In genomic region chr1:164418320-164418719, GRCm38 (mm10) we compare ENCODE assay signal across 27 mouse cellular contexts. TPM values are rescaled to one million over a fixed set of nuclear protein-coding genes. Genes with fewer than 3 reads are reported as not detected.
A peak's percentile ranks its signal among the peaks of the same experiment; 100 is the strongest.
DNase-seq lines count a peak whose midpoint lies in the region; ATAC-seq and TF ChIP-seq lines count a peak whose summit lies in the region.
"Had no signal": no experiment of that assay in that cellular context is flagged by ENCODE, and none has a peak within 500 bp of the region (broad histone marks: within the 10 kb centered on the region; RNA-seq: fewer than 3 reads in every experiment).

No protein-coding gene starts in this region.

- H3K27ac ChIP-seq in kidney, adult 2 months (ENCODE audit: insufficient read depth, low read depth, low read length): peak overlapping the region; percentile 69; the same call in 1 of the 2 replicates
- peak overlapping the region; percentile 16; the same call in 1 of the 2 replicates for H3K27ac ChIP-seq in intestine, postnatal 0 days (ENCODE audit: low read depth, low read length)
- H3K27ac ChIP-seq: embryonic facial prominence, embryonic 13.5 days; forebrain, embryonic 10.5 days; forebrain, embryonic 15.5 days; layer of hippocampus, adult 2 months; liver, embryonic 14.5 days; macrophage; midbrain, embryonic 15.5 days; stomach, postnatal 0 days had no signal

- no peaks in the 10 kb centered on the region for H3K36me3 ChIP-seq in kidney, adult 2 months (ENCODE audit: control insufficient read depth, insufficient read depth, low read length)
- H3K36me3 ChIP-seq in intestine, postnatal 0 days (ENCODE audit: control insufficient read depth, insufficient read depth): no peaks in the 10 kb centered on the region
- H3K36me3 ChIP-seq: embryonic facial prominence, embryonic 13.5 days; forebrain, embryonic 15.5 days; heart, embryonic 10.5 days; heart, embryonic 15.5 days; midbrain, embryonic 15.5 days had no signal

- TF ChIP-seq POLR2A in kidney, adult 2 months (IDR thresholded peaks at IDR 0.05; ENCODE audit: low read depth, low read length): no peak

- H3K9me3 ChIP-seq in intestine, postnatal 0 days (ENCODE audit: control insufficient read depth): no peaks in the 10 kb centered on the region
- H3K9me3 ChIP-seq: embryonic facial prominence, embryonic 13.5 days; forebrain, embryonic 10.5 days; forebrain, embryonic 15.5 days; heart, embryonic 10.5 days; heart, embryonic 15.5 days; midbrain, embryonic 15.5 days had no signal

- no peak overlapping the region for H3K9ac ChIP-seq in intestine, postnatal 0 days (ENCODE audit: low read depth, low read length)
- H3K9ac ChIP-seq: embryonic facial prominence, embryonic 13.5 days; forebrain, embryonic 15.5 days; heart, embryonic 15.5 days; liver, embryonic 14.5 days; midbrain, embryonic 15.5 days had no signal

- no peaks in the 10 kb centered on the region for H3K27me3 ChIP-seq in kidney, adult 2 months (replicated peaks; ENCODE audit: control insufficient read depth, insufficient read depth, low read length)
- no peaks in the 10 kb centered on the region for H3K27me3 ChIP-seq in intestine, postnatal 0 days (replicated peaks; ENCODE audit: control insufficient read depth, insufficient read depth, low read length)
- H3K27me3 ChIP-seq: embryonic facial prominence, embryonic 13.5 days; forebrain, embryonic 15.5 days; heart, embryonic 15.5 days; midbrain, embryonic 15.5 days had no signal

- TF ChIP-seq CTCF in kidney, adult 2 months (conservative IDR thresholded peaks at IDR 0.05; ENCODE audit: insufficient read depth, insufficient read length, low read depth, low read length): no peak
- no peak for TF ChIP-seq CTCF in intestine, postnatal 0 days (IDR thresholded peaks at IDR 0.05; ENCODE audit: low read depth)

- no peak for ATAC-seq in intestine, postnatal 0 days
- ATAC-seq: forebrain, embryonic 15.5 days; hindbrain, embryonic 16.5 days; midbrain, embryonic 15.5 days had no signal

- no peak overlapping the region for H3K4me3 ChIP-seq in kidney, adult 2 months (ENCODE audit: insufficient read depth, low read depth, low read length)
- no peak overlapping the region for H3K4me3 ChIP-seq in intestine, postnatal 0 days (ENCODE audit: low read depth, low read length)
- H3K4me3 ChIP-seq: embryonic facial prominence, embryonic 13.5 days; forebrain, embryonic 10.5 days; forebrain, embryonic 15.5 days; heart, embryonic 10.5 days; heart, embryonic 15.5 days; layer of hippocampus, adult 2 months; midbrain, embryonic 15.5 days had no signal

- peaks cover 27% of the 10 kb centered on the region for H3K4me1 ChIP-seq in kidney, adult 2 months (ENCODE audit: control insufficient read depth, insufficient read depth, low read length)
- H3K4me1 ChIP-seq in intestine, postnatal 0 days (replicated peaks; ENCODE audit: control insufficient read depth, insufficient read depth, low read length): no peaks in the 10 kb centered on the region; the same call in 1 of the 2 replicates
- H3K4me1 ChIP-seq: embryonic facial prominence, embryonic 13.5 days; forebrain, embryonic 15.5 days; midbrain, embryonic 15.5 days had no signal

- DNase-seq in kidney, adult 2 months: peak; percentile 88
- DNase-seq in kidney, postnatal 4 days: no peak
- peak; percentile 39 for DNase-seq in kidney, postnatal 10 days
- peak; percentile 41 for DNase-seq in yolk sac, embryonic 10.5 days (ENCODE audit: low spot score)
- DNase-seq in layer of hippocampus, postnatal 25 days (ENCODE audit: extremely low spot score in 1 of 2, low spot score in 1 of 2): no peak
- DNase-seq: adrenal gland, adult 8-10 months; B cell, adult 2 months; cerebellum, adult 8-10 months; gastrocnemius, postnatal 25 days; heart, adult 11 months; lung, adult 2 months; lung, postnatal 10 days; right cerebral cortex, postnatal 25 days; thymus, adult 2 months; thymus, postnatal 36 days had no signal

- WGBS in kidney, adult 2 months: 45% methylated on average over 10 of the region's 10 CpGs
- 46% methylated on average over 10 of the region's 10 CpGs for WGBS in intestine, postnatal 0 days

- no peak overlapping the region for H3K4me2 ChIP-seq in intestine, postnatal 0 days (replicated peaks; ENCODE audit: low read depth)
- H3K4me2 ChIP-seq: embryonic facial prominence, embryonic 13.5 days; forebrain, embryonic 15.5 days; heart, embryonic 15.5 days; midbrain, embryonic 15.5 days had no signal

RNA-seq across cellular contexts. Expression of gene Atp1b1, which starts 39.8 kb away (rescaled TPM):
- 945 and 1,094 TPM in 2 replicates for polyA plus RNA-seq in kidney, adult 2 months (2012; rRNA removed)
- 227 and 233 TPM in 2 replicates for polyA plus RNA-seq in intestine, postnatal 0 days (2015; fragmentation: Nextera tagmentation; extraction: Ambion mirVana)
- total RNA-seq in layer of hippocampus, postnatal 25 days (2021): 1,000 to 10,000 TPM; 2,052 to 2,072 TPM

Comparison
In these comparisons a context has a peak if more than half of its experiments do, and no peak if none do; other contexts are left out.
1. DNase-seq: peak in kidney, adult 2 months (single experiment), kidney, postnatal 10 days (single experiment) and yolk sac, embryonic 10.5 days (single experiment); none in kidney, postnatal 4 days (0 of 2) and layer of hippocampus, postnatal 25 days (0 of 2).